Mouse (Mus musculus) embryonic facial prominence, embryonic 13.5 days (tissue): ENCODE data around the gene Serpinb9. TPM values are rescaled to one million over a fixed set of nuclear protein-coding genes. Genes with fewer than 3 reads are reported as not detected.

Experiments
- ATAC-seq: fragments of 200-750 bp; cut with Nextera tagmentation; 2 replicates; pipeline ENCODE4 v1.8.0; 2017; ENCODE audit warnings: low read depth; ENCODE audit not compliant: insufficient number of reproducible peaks, insufficient read depth, low FRiP score, low TSS enrichment
- H3K27ac ChIP-seq: fragments of 300-500 bp; sonication (generic); 2 replicates; pipeline ENCODE4 v1.5.1; 2015; ENCODE audit warnings: moderate library complexity, mild to moderate bottlenecking, inconsistent platforms
- H3K27me3 ChIP-seq: fragments of 300-500 bp; sonication (generic); 2 replicates; pipeline ENCODE4 v1.6.1; 2015; ENCODE audit warnings: mild to moderate bottlenecking, inconsistent platforms
- H3K36me3 ChIP-seq: fragments of 300-500 bp; sonication (generic); 2 replicates; pipeline ENCODE4 v1.6.1; 2015; ENCODE audit warnings: mild to moderate bottlenecking, inconsistent platforms
- H3K4me1 ChIP-seq: fragments of 300-500 bp; sonication (generic); 2 replicates; pipeline ENCODE4 v1.6.1; 2015; ENCODE audit warnings: inconsistent platforms
- H3K4me2 ChIP-seq: fragments of 300-500 bp; sonication (generic); 2 replicates; pipeline ENCODE4 v1.6.1; 2015; ENCODE audit warnings: moderate library complexity, mild to moderate bottlenecking, inconsistent platforms
- H3K4me3 ChIP-seq: fragments of 300-500 bp; sonication (generic); 2 replicates; pipeline ENCODE4 v1.5.1; 2015; ENCODE audit warnings: mild to moderate bottlenecking, inconsistent platforms
- H3K9ac ChIP-seq: fragments of 300-500 bp; sonication (generic); 2 replicates; pipeline ENCODE4 v1.6.1; 2015; ENCODE audit warnings: mild to moderate bottlenecking, inconsistent platforms
- H3K9me3 ChIP-seq: fragments of 300-500 bp; sonication (generic); 2 replicates; pipeline ENCODE4 v1.6.1; 2016; ENCODE audit warnings: inconsistent platforms
- WGBS: fragments of 180-500 bp; shearing (Covaris S2); methylation state at CpG from one replicate; pipeline ENCODE4 v1.1.7; 2015; ENCODE audit warnings: mixed read lengths; 5-methylcytosine and 5-hydroxymethylcytosine counted together
- polyA plus RNA-seq: library from polyadenylated mRNA; unstranded; fragments of >200 nt; fragmentation: Nextera tagmentation; extraction: Ambion mirVana; gene quantifications from 2 replicates; pipeline ENCODE4 v1.2.1, GENCODE M21; 2015

Serpinb9 gene
- polyA plus RNA-seq, 1 experiment from 2014 or later: 3.0 TPM

- Histone ChIP-seq H3K27ac (no peak overlapping the region), H3K4me2 (no peak overlapping the region), H3K4me1 (no peaks in the 10 kb centered on the region), H3K27me3 (no peaks in the 10 kb centered on the region), H3K4me3 (no peak overlapping the region), H3K36me3 (no peaks in the 10 kb centered on the region), H3K9me3 (no peaks in the 10 kb centered on the region), H3K9ac (no peak overlapping the region)
- no peak for ATAC-seq
- WGBS: 83% methylated on average over 3 of the region's 3 CpGs
Measured at GRCm38 (mm10) chr13:32970776-32971175, 32.3 kb upstream of the Serpinb9 start.

DNA sequence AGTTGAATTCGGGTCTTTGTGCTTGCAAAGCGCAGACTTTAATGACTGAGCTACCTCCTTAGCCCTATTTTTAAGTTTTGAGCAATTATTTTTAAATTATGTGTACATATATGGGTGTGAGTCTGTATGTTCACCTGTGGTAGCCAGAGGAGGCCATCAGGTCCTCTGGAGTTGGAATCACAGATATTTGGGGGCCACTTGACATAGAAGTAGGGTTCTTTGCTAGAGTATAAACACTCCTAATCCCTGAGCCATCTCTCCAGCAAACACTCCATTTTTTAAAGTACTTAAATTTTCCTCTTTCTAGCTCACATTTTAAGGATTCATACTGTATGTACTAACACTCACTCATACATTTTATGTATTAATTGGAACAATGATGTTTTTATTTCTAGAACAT is 28.8 kb upstream of the Serpinb9 start:
- no peaks in the 10 kb centered on the region for H3K9me3 ChIP-seq
- H3K36me3 ChIP-seq: no peaks in the 10 kb centered on the region
- H3K4me3 ChIP-seq: no peak overlapping the region
- H3K4me2 ChIP-seq: no peak overlapping the region
- WGBS: 83% methylated on average over 2 of the region's 2 CpGs
- no peak overlapping the region for H3K9ac ChIP-seq
- no peak for ATAC-seq
- no peak overlapping the region for H3K27ac ChIP-seq
- H3K4me1 ChIP-seq: no peaks in the 10 kb centered on the region
- H3K27me3 ChIP-seq: no peaks in the 10 kb centered on the region

DNA sequence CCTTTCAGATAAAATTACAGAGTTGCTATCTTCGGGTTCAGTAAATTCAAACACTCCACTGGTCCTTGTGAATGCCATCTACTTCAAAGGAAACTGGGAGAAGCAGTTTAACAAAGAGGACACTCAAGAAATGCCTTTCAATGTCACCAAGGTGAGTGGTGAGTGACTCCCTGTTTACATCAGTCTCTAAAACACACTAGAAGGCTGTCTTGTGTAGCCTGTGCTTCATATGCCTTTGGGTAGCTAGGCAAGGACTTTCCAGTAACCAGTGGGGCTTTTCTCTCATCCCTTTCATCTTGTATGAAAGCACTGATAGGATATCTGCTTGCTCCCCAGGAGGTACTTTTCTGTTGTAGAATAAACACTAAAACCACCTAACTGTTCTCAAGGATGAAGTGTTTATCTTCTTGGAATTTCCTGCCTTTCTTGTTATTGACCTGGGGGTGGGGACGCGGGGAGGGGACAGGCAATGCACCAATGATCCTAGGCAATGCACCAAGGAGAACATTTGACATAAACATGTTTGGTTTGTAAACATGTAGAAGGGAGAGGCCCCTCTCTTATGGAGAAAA is 28.1 kb upstream of the Serpinb9 start:
- no peaks in the 10 kb centered on the region for H3K27me3 ChIP-seq
- ATAC-seq: no peak
- 69% methylated on average over 3 of the region's 3 CpGs for WGBS

GRCm38 (mm10) chr13:32975710-32976109 is 27.3 kb upstream of the Serpinb9 start:
- H3K36me3 ChIP-seq: no peaks in the 10 kb centered on the region
- no peak overlapping the region for H3K27ac ChIP-seq
- H3K9me3 ChIP-seq: no peaks in the 10 kb centered on the region
- H3K27me3 ChIP-seq: no peaks in the 10 kb centered on the region
- H3K9ac ChIP-seq: no peak overlapping the region
- ATAC-seq: no peak
- 85% methylated on average over 2 of the region's 2 CpGs for WGBS
- H3K4me3 ChIP-seq: no peak overlapping the region
- H3K4me1 ChIP-seq: no peaks in the 10 kb centered on the region
- H3K4me2 ChIP-seq: no peak overlapping the region

More for the DNA sequence above, 28.1 kb upstream of the Serpinb9 start:
- no peaks in the 10 kb centered on the region for H3K4me1 ChIP-seq
- no peak overlapping the region for H3K4me3 ChIP-seq
- H3K27ac ChIP-seq: no peak overlapping the region
- H3K36me3 ChIP-seq: no peaks in the 10 kb centered on the region
- no peaks in the 10 kb centered on the region for H3K9me3 ChIP-seq
- H3K9ac ChIP-seq: no peak overlapping the region
- H3K4me2 ChIP-seq: no peak overlapping the region

DNA sequence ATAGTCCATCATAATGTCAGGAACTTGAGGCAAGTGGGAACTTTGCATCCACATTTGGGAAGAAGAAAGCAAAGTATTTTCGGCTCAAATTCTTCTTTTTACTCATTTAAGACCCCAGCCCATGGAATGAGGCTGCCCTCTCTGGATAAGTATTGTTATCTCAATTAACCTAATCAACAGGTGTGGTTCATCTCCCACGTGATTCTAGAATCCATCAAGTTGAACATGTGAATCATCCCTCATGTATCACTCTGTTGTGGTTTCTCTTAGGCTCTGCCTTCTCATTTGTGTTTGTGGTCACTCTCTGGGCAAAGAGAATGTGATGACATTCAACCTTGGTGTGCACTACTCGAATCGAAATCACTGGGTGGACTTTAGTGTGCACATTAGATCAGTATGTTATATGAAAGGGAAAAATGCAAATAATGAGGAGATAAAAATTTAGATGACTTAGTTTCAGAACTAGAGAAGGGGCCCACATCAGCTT is 20.5 kb upstream of the Serpinb9 start:
- Histone ChIP-seq H3K9ac (no peak overlapping the region), H3K4me2 (no peak overlapping the region), H3K27me3 (no peaks in the 10 kb centered on the region), H3K4me1 (no peaks in the 10 kb centered on the region), H3K9me3 (no peaks in the 10 kb centered on the region), H3K36me3 (no peaks in the 10 kb centered on the region), H3K4me3 (no peak overlapping the region), H3K27ac (no peak overlapping the region)
- 77% methylated on average over 4 of the region's 4 CpGs for WGBS
- no peak for ATAC-seq

DNA sequence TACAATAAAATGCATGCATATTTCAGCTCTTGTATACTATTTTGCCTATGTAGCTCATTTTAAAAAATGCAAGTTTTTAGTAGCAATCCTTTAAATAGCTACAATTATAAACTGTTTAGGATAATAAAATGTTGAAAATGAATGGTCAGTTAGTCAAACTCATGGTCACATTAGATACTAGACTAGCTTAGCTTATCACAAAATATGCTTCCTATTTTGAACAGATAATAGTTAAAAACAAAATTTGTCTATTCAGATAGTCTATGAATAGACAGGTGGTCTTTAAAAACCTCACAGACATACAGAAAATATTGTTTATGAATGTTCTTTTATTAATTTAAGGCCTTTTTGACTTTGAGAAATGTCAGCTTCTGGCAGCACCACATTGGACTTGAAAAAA is 16.8 kb upstream of the Serpinb9 start:
- no peak overlapping the region for H3K4me2 ChIP-seq
- no peaks in the 10 kb centered on the region for H3K4me1 ChIP-seq
- H3K36me3 ChIP-seq: no peaks in the 10 kb centered on the region
- ATAC-seq: no peak
- no peak overlapping the region for H3K9ac ChIP-seq
- H3K27ac ChIP-seq: no peak overlapping the region
- no peaks in the 10 kb centered on the region for H3K27me3 ChIP-seq
- H3K4me3 ChIP-seq: no peak overlapping the region
- H3K9me3 ChIP-seq: no peaks in the 10 kb centered on the region

DNA sequence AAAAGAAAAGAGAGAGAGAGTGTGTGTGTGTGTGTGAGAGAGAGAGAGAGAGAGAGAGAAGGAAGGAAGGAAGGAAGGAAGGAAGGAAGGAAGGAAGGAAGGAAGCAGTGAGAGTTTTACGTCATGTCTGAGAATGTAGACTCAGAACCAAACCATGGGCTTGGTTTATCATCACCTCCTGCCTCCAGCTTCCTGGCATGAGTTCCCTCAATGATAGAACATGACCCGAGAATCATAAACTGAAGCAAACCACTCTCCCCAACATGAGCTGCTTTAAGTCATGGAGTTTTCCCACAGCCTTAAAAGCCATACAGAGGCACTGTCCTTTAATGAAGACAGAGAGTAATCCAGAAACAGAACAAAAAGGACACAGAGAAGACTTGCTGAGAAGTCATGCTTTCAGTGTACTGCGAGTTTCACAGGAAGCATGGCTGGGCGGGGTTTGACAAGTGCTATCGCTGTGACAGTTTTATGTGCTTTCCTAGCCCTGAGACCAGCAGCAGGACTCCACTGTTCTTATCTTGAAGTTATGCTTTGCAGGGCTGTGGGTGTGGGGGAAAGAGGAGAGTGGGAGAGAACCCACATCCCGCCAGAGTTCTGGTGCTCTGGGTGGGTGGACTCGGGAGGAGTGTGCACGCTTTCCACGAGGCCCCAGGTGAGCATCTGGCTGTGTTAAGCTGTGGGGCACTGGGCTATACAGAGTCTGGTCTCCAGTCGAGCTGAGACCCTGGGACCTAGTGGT is 9.7 kb upstream of the Serpinb9 start:
- 84% methylated on average over 10 of the region's 10 CpGs for WGBS
- no peak overlapping the region for H3K4me2 ChIP-seq
- ATAC-seq: no peak

GRCm38 (mm10) chr13:32993894-32994242 is 9.2 kb upstream of the Serpinb9 start:
- Histone ChIP-seq H3K4me3 (no peak overlapping the region), H3K36me3 (no peaks in the 10 kb centered on the region), H3K27me3 (no peaks in the 10 kb centered on the region), H3K4me2 (no peak overlapping the region), H3K9me3 (no peaks in the 10 kb centered on the region), H3K9ac (no peak overlapping the region), H3K27ac (no peak overlapping the region), H3K4me1 (no peaks in the 10 kb centered on the region)
- ATAC-seq: no peak
- 89% methylated on average over 2 of the region's 2 CpGs for WGBS

More for the DNA sequence above, 9.7 kb upstream of the Serpinb9 start:
- no peak overlapping the region for H3K4me3 ChIP-seq
- H3K36me3 ChIP-seq: no peaks in the 10 kb centered on the region
- no peak overlapping the region for H3K9ac ChIP-seq
- no peaks in the 10 kb centered on the region for H3K4me1 ChIP-seq
- no peaks in the 10 kb centered on the region for H3K9me3 ChIP-seq
- H3K27me3 ChIP-seq: no peaks in the 10 kb centered on the region
- H3K27ac ChIP-seq: no peak overlapping the region

DNA sequence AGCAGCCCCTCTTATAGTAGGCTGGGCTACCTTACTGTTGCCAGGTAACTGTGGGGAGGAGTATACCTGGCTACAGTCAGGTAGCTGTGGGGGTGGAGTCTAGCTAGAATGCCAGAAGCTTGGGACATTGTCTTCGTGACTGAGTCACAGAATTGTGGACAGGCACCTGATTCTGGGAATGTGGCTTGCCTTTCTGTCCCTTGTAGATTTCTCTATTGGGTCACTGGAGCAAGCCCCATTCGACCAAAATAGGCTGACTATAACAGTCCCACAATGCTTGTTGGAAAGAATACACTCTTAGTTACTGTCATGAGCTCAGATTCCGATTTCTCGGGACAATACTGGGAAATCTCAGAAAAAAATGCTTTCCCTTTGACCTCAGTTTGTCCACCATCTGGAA is 8.0 kb upstream of the Serpinb9 start:
- no peaks in the 10 kb centered on the region for H3K36me3 ChIP-seq
- WGBS: 68% methylated on average over 4 of the region's 4 CpGs
- H3K27me3 ChIP-seq: no peaks in the 10 kb centered on the region
- no peak overlapping the region for H3K4me2 ChIP-seq
- H3K9me3 ChIP-seq: no peaks in the 10 kb centered on the region
- H3K4me1 ChIP-seq: no peaks in the 10 kb centered on the region
- H3K4me3 ChIP-seq: no peak overlapping the region
- ATAC-seq: no peak
- H3K27ac ChIP-seq: no peak overlapping the region
- no peak overlapping the region for H3K9ac ChIP-seq

DNA sequence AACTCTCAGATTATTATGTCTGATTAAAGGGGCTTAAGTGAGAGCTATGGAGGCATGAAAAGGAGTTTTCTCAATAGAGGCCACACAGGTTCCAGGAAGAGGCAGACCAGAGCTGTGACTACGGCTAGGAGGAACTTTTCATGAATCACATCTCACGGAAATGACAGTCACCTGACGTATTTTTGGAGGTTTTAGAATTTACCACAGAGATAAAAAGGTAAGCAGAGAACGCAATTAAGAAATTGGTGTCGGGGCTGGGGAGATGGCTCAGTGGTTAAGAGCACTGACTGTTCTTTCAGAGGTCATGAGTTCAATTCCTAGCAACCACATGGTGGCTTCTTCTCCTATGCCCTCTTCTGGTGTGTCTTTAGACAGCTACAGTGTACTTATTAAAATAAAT is 1.7 kb upstream of the Serpinb9 start:
- Histone ChIP-seq H3K9ac (no peak overlapping the region), H3K9me3 (no peaks in the 10 kb centered on the region), H3K4me1 (peaks cover 10% of the 10 kb centered on the region), H3K27me3 (no peaks in the 10 kb centered on the region), H3K4me2 (no peak overlapping the region), H3K27ac (no peak overlapping the region), H3K4me3 (no peak overlapping the region), H3K36me3 (no peaks in the 10 kb centered on the region)
- 87% methylated on average over 5 of the region's 5 CpGs for WGBS
- ATAC-seq: no peak

DNA sequence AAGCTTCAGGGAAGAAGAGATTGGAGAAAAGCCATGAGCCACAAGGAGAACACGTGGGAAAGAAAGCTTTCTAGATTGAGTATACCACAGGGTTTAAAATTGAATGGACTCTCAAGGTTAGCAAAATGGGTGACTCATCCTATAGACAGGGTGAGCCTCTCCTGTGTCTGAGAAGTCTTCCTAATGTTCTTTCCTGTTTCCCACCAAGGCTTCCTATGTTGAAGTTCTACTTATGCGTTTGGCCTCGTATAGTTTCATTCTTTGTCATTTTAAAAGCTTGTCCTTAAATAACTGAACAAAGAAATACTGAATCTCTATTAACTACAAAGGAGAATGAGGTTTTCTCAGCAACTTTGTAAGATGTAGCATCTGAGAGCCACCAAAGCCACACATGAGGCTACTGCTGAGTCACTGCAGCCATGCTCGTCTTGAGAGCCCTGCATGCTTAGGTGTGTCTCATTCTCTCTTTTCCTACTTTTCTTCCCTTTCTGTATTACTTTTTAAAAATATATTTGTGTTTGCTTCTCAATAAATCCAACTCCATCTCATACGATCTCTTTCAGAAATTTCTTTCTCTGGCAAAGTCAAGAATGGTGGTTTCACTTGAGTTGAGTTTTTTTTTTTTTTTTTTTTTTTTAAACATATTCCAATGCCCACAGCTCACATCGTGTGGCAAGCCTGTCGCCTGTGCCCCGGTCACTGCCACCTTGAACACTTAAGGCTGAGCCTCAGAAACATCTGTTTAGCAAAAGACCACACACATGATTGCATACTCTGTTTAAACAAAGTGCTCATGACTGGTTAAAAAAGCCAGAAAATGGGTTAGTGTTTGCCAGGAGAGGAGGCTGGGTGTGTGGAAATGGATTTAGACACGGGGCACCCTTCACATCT is 718 bp downstream of the Serpinb9 start:
- H3K36me3 ChIP-seq: no peaks in the 10 kb centered on the region

More for the DNA sequence above, 718 bp downstream of the Serpinb9 start:
- H3K27me3 ChIP-seq: no peaks in the 10 kb centered on the region
- peak overlapping the region; percentile 60 for H3K4me2 ChIP-seq
- no peaks in the 10 kb centered on the region for H3K9me3 ChIP-seq
- H3K27ac ChIP-seq: peak overlapping the region; percentile 40
- H3K4me1 ChIP-seq: peaks cover 10% of the 10 kb centered on the region
- peak overlapping the region; percentile 40 for H3K4me3 ChIP-seq
- ATAC-seq: no peak
- peak overlapping the region; percentile 72 for H3K9ac ChIP-seq
- WGBS: 65% methylated on average over 9 of the region's 9 CpGs
